Mouse (Mus musculus) monocyte, adult 59 days (primary cell): ENCODE measurements around the gene Bicdl2. TPM values are rescaled to one million over a fixed set of nuclear protein-coding genes. Genes with fewer than 3 reads are reported as not detected.

ENCODE experiments used
- total RNA-seq, 2 experiments: library from RNA; stranded (reverse); gene quantifications; one replicate each; pipeline ENCODE4 v1.2.4; 2023

Bicdl2 gene
- total RNA-seq, result not detected

GRCm38 (mm10) chr17:23660117-23660875 is at the start of gene Bicdl2:
TSS of gene Bicdl2 (plus strand) at chr17:23660506.

GRCm38 (mm10) chr17:23644613-23645495 is 15.5 kb upstream of the Bicdl2 start, which contains the start of gene Mmp25:
TSS of gene Mmp25 (minus strand) at chr17:23645277.

GRCm38 (mm10) chr17:23673424-23674073 is 13.2 kb downstream of the Bicdl2 start, which contains the start of the genes Hcfc1r1 and Thoc6:
TSS of gene Hcfc1r1 (plus strand) at chr17:23673596.
TSS of gene Thoc6 (minus strand) at chr17:23673882.

DNA sequence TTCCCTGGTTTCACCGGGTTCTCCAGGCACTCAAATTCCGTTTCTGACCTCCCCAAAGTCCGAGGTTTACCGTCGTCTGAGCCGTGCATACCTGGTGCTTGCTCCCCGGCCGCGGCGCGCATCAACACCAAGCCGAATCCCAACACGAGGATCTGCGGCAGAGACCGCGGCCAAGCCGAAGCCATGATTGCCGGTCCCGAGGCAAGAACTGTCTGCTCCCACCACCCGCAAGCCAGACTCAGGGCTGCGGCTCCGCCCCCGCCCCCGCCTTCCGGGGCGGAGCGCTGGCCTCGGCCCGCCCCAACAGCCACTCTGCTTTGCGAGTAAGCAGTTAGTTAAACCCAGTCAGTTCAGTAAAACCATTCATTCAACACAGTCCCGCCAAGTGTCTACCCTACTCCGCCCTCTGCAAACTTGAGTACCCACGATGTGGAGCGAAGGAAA is 17.0 kb downstream of the Bicdl2 start, which contains the start of gene Tnfrsf12a:
Gene Tnfrsf12a, minus strand, starts transcription at position 233 of the 444 bp plus-strand sequence.

DNA sequence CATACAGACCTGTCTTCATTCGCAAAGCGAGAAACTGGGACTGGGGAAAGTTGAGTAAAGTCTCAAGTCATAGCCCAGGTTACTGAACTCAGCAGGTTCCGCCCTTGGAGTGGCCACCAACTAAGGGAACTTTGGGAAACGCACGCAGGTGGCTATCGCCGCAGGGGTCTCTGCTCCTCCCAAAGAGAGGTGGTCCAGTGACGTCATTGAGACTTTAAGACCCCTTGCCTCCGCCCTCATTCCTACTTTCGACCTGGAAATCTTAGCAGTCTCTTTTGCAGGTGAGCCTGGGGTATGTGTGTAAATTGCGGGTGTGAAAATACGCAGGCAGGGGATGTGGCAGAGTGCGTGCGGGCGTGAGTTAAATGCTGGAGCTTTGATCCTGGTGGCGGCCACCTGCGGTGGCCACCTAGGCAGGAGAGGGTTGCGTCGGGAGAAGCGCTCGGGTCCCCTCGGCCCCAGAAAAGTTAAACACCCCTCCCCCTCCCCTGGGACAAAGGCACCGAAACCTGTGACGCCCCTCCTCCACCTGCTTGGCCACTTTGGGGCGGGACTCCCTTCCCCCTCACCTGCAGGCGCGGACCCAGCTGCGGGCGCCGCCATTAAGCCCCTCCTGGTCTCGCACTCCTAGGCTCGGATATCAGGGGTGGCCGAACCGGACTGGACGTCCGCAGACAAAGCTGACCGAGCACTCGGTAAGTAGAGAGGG is 19.0 kb downstream of the Bicdl2 start, which contains the start of gene Cldn6:
Gene Cldn6, plus strand, starts transcription at position 123 of the 709 bp plus-strand sequence.

DNA sequence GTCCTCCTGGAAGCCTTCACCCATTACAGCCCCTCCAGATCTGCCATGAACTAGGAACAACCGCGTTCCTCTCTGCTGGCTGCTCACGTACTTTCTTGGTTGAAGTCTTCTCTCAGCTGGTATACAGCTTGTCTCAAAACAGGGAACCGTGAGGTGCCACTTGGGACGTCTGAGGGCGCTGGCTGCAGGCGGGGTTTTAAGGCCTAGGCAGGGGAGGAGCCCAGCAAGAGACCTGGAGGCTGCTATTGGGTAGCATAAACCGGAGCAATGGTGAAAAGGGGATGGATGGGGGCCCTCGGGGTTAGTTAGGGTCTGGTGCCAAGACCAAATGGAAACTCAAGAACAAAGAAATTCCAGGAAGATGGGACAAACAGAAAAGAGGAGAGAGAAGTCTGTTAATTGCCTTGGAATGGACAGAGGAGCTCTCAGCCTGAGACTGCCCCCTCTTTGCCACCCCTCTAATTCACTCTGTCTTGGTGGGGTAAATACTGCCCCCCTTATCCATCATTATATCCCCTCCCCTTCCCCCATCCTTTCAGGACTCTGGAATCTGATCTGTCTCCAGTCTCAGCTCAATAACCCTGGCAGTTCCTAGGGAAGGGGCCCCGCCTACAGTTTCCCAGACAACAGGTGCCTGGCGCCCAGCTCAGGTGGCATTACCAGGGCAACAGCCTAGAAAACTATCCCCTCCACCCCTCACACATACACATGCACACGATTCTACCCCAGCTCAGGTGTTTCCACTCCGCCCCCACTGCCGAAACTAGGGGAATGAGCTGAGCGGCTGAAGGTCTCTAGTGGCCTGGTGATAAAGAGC is 23.8 kb downstream of the Bicdl2 start, which contains the start of gene Cldn9:
Gene Cldn9, minus strand, starts transcription at position 171 of the 817 bp plus-strand sequence.

Other genes with a start within 250 kb of the Bicdl2 start
- gene Vmn2r117, start 180.8 kb upstream of the Bicdl2 start, total RNA-seq, result not detected
- gene Zfp213, start 96.3 kb upstream of the Bicdl2 start, total RNA-seq, result 1 to 10 TPM; 3.9 TPM
- gene Zfp13, start 61.0 kb upstream of the Bicdl2 start, total RNA-seq, result not detected
- not detected for gene Zscan10, start 59.6 kb upstream of the Bicdl2 start, total RNA-seq
- gene Mmp25, start 15.2 kb upstream of the Bicdl2 start, total RNA-seq, result 1 to 10 TPM; 3.0 to 3.1 TPM
- 10 to 100 TPM; 53.4 to 61.5 TPM for gene Hcfc1r1, start 13.1 kb downstream of the Bicdl2 start, total RNA-seq
- 10 to 100 TPM; 17.4 to 24.2 TPM for gene Thoc6, start 13.4 kb downstream of the Bicdl2 start, total RNA-seq
- 10 to 100 TPM; 20.6 to 32.5 TPM for gene Tnfrsf12a, start 17.0 kb downstream of the Bicdl2 start, total RNA-seq
- gene Cldn6, start 18.7 kb downstream of the Bicdl2 start, total RNA-seq, result not detected
- gene Cldn9, start 23.5 kb downstream of the Bicdl2 start, total RNA-seq, result not detected
- not detected for gene 1520401A03Rik, start 62.3 kb downstream of the Bicdl2 start, total RNA-seq
- 1 to 10 TPM; 3.3 to 3.7 TPM for gene Pkmyt1, start 65.8 kb downstream of the Bicdl2 start, total RNA-seq
- gene Paqr4, start 80.4 kb downstream of the Bicdl2 start, total RNA-seq, result 1 to 10 TPM; 2.3 to 3.2 TPM
- gene Kremen2, start 85.3 kb downstream of the Bicdl2 start, total RNA-seq, result not detected
- 10 to 100 TPM; 12.9 to 14.0 TPM for gene Flywch1, start 111.1 kb downstream of the Bicdl2 start, total RNA-seq
- not detected for gene Flywch2, start 125.6 kb downstream of the Bicdl2 start, total RNA-seq
- 100 to 1,000 TPM; 847 to 887 TPM for gene Srrm2, start 130.0 kb downstream of the Bicdl2 start, total RNA-seq
- gene Elob, start 168.6 kb downstream of the Bicdl2 start, total RNA-seq, result 100 to 1,000 TPM; 156 to 174 TPM
- not detected for gene Prss33, start 175.6 kb downstream of the Bicdl2 start, total RNA-seq
- gene Prss32, start 183.3 kb downstream of the Bicdl2 start, total RNA-seq, result not detected
- not detected for gene Prss41, start 183.7 kb downstream of the Bicdl2 start, total RNA-seq
- not detected for gene Prss21, start 207.6 kb downstream of the Bicdl2 start, total RNA-seq
- not detected for gene Dcpp1, start 220.4 kb downstream of the Bicdl2 start, total RNA-seq
- not detected for gene Dcpp2, start 220.4 kb downstream of the Bicdl2 start, total RNA-seq